Mouse (Mus musculus) ES-E14 (cell line): ENCODE data around the gene Nup93.

ENCODE experiments used
- CHD2 ChIP-seq: IDR thresholded peaks from 2 replicates; pipeline ENCODE4 v1.6.1; 2014; ENCODE audit warnings: mild to moderate bottlenecking, low read depth, low read length, inconsistent platforms
- MAFK ChIP-seq: IDR thresholded peaks from 2 replicates; pipeline ENCODE4 v1.6.1; 2014; ENCODE audit warnings: mild to moderate bottlenecking, low read depth, low read length, inconsistent platforms; ENCODE audit not compliant: insufficient read depth

DNA sequence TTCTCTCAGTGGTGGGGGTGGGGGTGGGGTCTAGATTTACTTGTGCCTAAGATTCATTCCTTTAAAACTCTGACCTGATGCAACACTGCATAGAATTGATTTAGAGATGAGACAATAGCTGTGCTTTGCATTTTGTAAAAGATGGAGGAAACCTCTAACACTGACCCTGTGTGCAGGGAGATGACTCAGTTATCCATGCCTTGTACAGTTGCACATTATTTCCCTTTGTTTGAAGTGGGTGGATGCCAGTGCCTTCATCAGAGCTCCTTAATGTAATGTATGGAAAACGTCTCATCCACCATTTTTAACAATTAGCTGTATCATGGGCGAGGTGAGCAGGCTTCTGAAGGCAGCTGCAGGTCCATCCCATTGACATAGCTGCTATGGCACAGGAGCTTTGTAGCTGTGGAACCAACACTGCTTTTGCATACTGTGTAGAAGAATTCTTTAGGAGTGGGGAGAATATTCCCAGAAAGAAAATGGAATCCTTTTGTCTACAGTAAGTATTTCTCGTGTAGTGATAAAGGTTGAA is 54.1 kb downstream of the Nup93 start:
- TF ChIP-seq MAFK (no peak), CHD2 (no peak)
